Comparison of ENCODE assay signal across 11 mouse cellular contexts in the genomic region with DNA sequence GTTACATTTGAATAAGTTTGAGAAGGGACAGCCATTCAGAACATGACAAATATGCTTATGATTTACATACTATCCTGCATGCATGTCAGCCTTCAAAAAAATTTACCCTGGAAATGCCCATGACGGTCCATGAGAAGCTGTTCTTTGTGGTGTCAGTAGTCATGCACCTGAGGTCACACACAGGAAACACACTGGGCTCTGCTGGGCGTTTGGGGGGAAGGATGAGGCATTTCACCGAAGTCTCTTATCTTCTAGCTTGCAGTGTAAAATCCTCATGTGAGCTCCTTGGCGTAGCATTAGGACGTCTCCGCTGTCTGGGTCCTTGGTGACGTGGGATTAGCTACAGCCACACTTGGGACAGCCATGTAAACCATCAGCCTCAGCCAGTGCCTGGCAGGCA. TPM values are rescaled to one million over a fixed set of nuclear protein-coding genes. Genes with fewer than 3 reads are reported as not detected.
DNase-seq lines count a peak whose midpoint lies in the region; ATAC-seq and TF ChIP-seq lines count a peak whose summit lies in the region.
"Not testable (repeated sequence)": the region's sequence is repeated elsewhere in the genome, so short reads cannot be mapped to it uniquely, and the experiment has no call there.
"Had no signal": no experiment of that assay in that cellular context is flagged by ENCODE, and none has a peak within 500 bp of the region (broad histone marks: within the 10 kb centered on the region; RNA-seq: fewer than 3 reads in every experiment).

A gene (plus strand): TSS at position 293 of the 400 bp plus-strand sequence.

- TF ChIP-seq EP300 in CH12.LX (IDR thresholded peaks at IDR 0.05; ENCODE audit: low read length), result not testable (repeated sequence)

- WGBS in intestine, postnatal 0 days, result 74% methylated on average over 3 of the region's 7 CpGs
- 89% methylated on average over 6 of the region's 7 CpGs for WGBS in olfactory bulb, adult 2 months

- not testable (repeated sequence) for H3K79me2 ChIP-seq in CH12.LX (replicated peaks; ENCODE audit: control insufficient read depth, extremely low read depth, insufficient read depth, poor library complexity, severe bottlenecking)

- not testable (repeated sequence) for H3K27me3 ChIP-seq in CH12.LX (replicated peaks); intestine, postnatal 0 days (replicated peaks; ENCODE audit: control insufficient read depth, insufficient read depth, low read length)

- peak within 1 kb of the TSS; percentile 48; the same call in 1 of the 2 replicates for H3K27ac ChIP-seq in CH12.LX (ENCODE audit: insufficient read depth, low read depth)
- H3K27ac ChIP-seq in intestine, postnatal 0 days (ENCODE audit: low read depth, low read length); olfactory bulb, adult 2 months (ENCODE audit: insufficient read depth, low read depth, low read length): not testable (repeated sequence)

- TF ChIP-seq POLR2A in CH12.LX (IDR thresholded peaks at IDR 0.05; ENCODE audit: low read depth, low read length), result peak; percentile 30; the same call in 1 of the 2 replicates
- not testable (repeated sequence) for TF ChIP-seq POLR2A in olfactory bulb, adult 2 months (IDR thresholded peaks at IDR 0.05; ENCODE audit: insufficient read depth, low read depth, low read length)

- peak; percentile 27 to 39 for DNase-seq in B cell, adult 2 months
- not testable (repeated sequence) for DNase-seq in CH12.LX (ENCODE audit: extremely low read depth); thymus, postnatal 0 days (ENCODE audit: low spot score)
- peak; percentile 5 for DNase-seq in gastrocnemius, postnatal 25 days
- peak; percentile 82 for DNase-seq in thymus, postnatal 25 days

- in situ Hi-C loops in CH12.LX (cut with MboI; ENCODE audit: low pct_ligation_motif_present, low pct_unique_long_range_greater_than_20kb, low sequenced_read_pairs), result not testable (repeated sequence)

- not testable (repeated sequence) for TF ChIP-seq RAD21 in CH12.LX (IDR thresholded peaks at IDR 0.05; ENCODE audit: low read depth, low read length)

- not testable (repeated sequence) for H3K9ac ChIP-seq in CH12.LX (ENCODE audit: insufficient read depth, low read depth); intestine, postnatal 0 days (ENCODE audit: low read depth, low read length)

- H3K4me2 ChIP-seq in CH12.LX (ENCODE audit: insufficient read depth, low read depth, poor library complexity, severe bottlenecking); intestine, postnatal 0 days (replicated peaks; ENCODE audit: low read depth): not testable (repeated sequence)

- TF ChIP-seq CTCF in CH12.LX (conservative IDR thresholded peaks at IDR 0.05 in 1 of 2, IDR thresholded peaks at IDR 0.05 in 1 of 2; ENCODE audit: low read depth in 2 of 2, low read length in 2 of 2); intestine, postnatal 0 days (IDR thresholded peaks at IDR 0.05; ENCODE audit: low read depth); olfactory bulb, adult 2 months (IDR thresholded peaks at IDR 0.05; ENCODE audit: insufficient read depth, low read depth, low read length): not testable (repeated sequence)

- H3K4me1 ChIP-seq in CH12.LX (ENCODE audit: control insufficient read depth in 1 of 2, insufficient read depth in 2 of 2); intestine, postnatal 0 days (replicated peaks; ENCODE audit: control insufficient read depth, insufficient read depth, low read length); olfactory bulb, adult 2 months (ENCODE audit: control insufficient read depth, insufficient read depth, low read length): not testable (repeated sequence)

- ATAC-seq in intestine, postnatal 0 days, result not testable (repeated sequence)

- H3K4me3 ChIP-seq in CH12.LX (replicated peaks in 1 of 3; ENCODE audit: low read depth in 2 of 3, low read length in 2 of 3, poor library complexity in 1 of 3), result peak within 1 kb of the TSS in 1 of 3 experiments; percentile 23
- H3K4me3 ChIP-seq in intestine, postnatal 0 days (ENCODE audit: low read depth, low read length); olfactory bulb, adult 2 months (ENCODE audit: insufficient read depth, low read depth, low read length): not testable (repeated sequence)

- not testable (repeated sequence) for H3K36me3 ChIP-seq in CH12.LX (replicated peaks in 1 of 2; ENCODE audit: control insufficient read depth in 1 of 2, insufficient read depth in 1 of 2, low read length in 1 of 2); intestine, postnatal 0 days (ENCODE audit: control insufficient read depth, insufficient read depth)

- dilution Hi-C loops in CH12.LX (cut with MboI; ENCODE audit: extremely low pct_ligation_motif_present, extremely low pct_unique_long_range_greater_than_20kb, low sequenced_read_pairs), result not testable (repeated sequence)

- not testable (repeated sequence) for H3K9me3 ChIP-seq in CH12.LX (replicated peaks; ENCODE audit: low read length); intestine, postnatal 0 days (ENCODE audit: control insufficient read depth)

TF ChIP-seq in CH12.LX, 34 proteins besides CTCF, POLR2A, EP300 and RAD21:
- peak; percentile 31; the same call in 1 of the 2 replicates for TF ChIP-seq TCF12 (IDR thresholded peaks at IDR 0.05; ENCODE audit: low read depth, low read length)
TF ChIP-seq in CH12.LX: peak in this region for 1; not testable (repeated sequence) for 33.

RNA-seq across cellular contexts. Expression of the gene that starts here (rescaled TPM):
- total RNA-seq in CH12.LX (2012; rRNA removed) (39.4 and 73.2 TPM in 2 replicates), CH12.LX (2014; rRNA removed) (27.5 and 27.6 TPM in 2 replicates)
- 59.3 and 72.3 TPM in 2 replicates for polyA plus RNA-seq in CH12.LX (2012; ENCODE audit: insufficient read length, low read depth)
- under 1 TPM in 1 of 2 experiments, not detected in 1; 0.36 TPM for total RNA-seq in gastrocnemius, postnatal 25 days (2021)
- polyA plus RNA-seq in intestine, postnatal 0 days (2015; fragmentation: Nextera tagmentation; extraction: Ambion mirVana), result 10.7 and 11.0 TPM in 2 replicates
- not detected in 2 replicates for polyA plus RNA-seq in olfactory bulb, adult 2 months (2012; ENCODE audit: insufficient read depth, insufficient read length, low replicate concordance, missing spikeins)
- 62.0 and 75.8 TPM in 2 replicates for polyA plus RNA-seq in thymus, postnatal 0 days (2015; fragmentation: Nextera tagmentation; extraction: Ambion mirVana)
- polyA plus RNA-seq: embryonic facial prominence, embryonic 10.5 days; erythroblast, embryonic 14.5 days; G1E; Patski had no signal

Comparison
In these comparisons a context has a peak if more than half of its experiments do, and no peak if none do; other contexts are left out.
1. RNA of the gene that starts here (total RNA-seq): 27.5 to 73.2 TPM in CH12.LX; 0.36 TPM in gastrocnemius, postnatal 25 days; every median in the first group is over 10 times any median in the second.
2. Peak in DNase-seq in gastrocnemius, postnatal 25 days; RNA of the gene not detected or under 1 TPM.